Mouse (Mus musculus) olfactory bulb, adult 2 months (tissue): ENCODE measurements around the gene Lrp6.

Source experiments
- CTCF ChIP-seq: fragments of 200-500 bp; IDR thresholded peaks from 2 replicates; pipeline ENCODE4 v1.5.1; 2012; ENCODE audit warnings: low read depth, mild to moderate bottlenecking, low read length, moderate library complexity; ENCODE audit not compliant: insufficient read depth
- POLR2A ChIP-seq: fragments of 200-500 bp; IDR thresholded peaks from 2 replicates; pipeline ENCODE4 v1.6.1; 2012; ENCODE audit warnings: mild to moderate bottlenecking, low read depth, low read length, moderate library complexity; ENCODE audit not compliant: insufficient read depth

DNA sequence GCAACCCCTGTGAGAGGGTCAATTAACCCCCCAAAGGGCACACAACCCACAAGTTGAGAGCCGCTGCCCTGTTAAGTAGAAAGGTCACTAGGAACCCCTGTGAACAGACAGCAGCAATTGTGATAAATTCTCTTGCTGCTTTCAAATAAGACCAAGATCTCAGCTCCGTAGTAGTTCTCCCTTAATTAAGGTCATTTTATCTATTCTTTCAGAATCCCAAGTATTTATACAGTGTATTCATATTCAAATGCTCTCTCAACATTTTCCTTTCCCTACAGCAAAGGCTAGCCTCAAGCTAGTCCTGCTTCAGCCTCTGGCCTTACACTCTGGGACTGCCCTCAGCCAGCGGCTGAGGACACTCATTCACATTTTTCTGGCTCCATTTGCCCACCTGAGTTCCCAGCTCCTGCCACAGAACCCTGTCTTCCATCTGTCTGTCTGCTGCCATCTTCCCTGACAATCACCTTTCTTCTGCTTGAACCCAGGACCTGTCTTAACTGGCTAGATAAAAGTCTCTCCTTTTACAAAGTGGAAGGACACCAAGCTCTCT, 150.1 kb downstream of the Lrp6 start:
- TF ChIP-seq CTCF (no peak), POLR2A (no peak)
